Mouse (Mus musculus): ENCODE measurements around the gene Agrp. TPM values are rescaled to one million over a fixed set of nuclear protein-coding genes. Genes with fewer than 3 reads are reported as not detected.
A peak's percentile ranks its signal among the peaks of the same experiment; 100 is the strongest.
"Not testable (repeated sequence)": the region's sequence is repeated elsewhere in the genome, so short reads cannot be mapped to it uniquely, and the experiment has no call there.

Gene Agrp
- polyA plus RNA-seq, 1 experiment from 2014 or later, result 1.4 TPM

DNA sequence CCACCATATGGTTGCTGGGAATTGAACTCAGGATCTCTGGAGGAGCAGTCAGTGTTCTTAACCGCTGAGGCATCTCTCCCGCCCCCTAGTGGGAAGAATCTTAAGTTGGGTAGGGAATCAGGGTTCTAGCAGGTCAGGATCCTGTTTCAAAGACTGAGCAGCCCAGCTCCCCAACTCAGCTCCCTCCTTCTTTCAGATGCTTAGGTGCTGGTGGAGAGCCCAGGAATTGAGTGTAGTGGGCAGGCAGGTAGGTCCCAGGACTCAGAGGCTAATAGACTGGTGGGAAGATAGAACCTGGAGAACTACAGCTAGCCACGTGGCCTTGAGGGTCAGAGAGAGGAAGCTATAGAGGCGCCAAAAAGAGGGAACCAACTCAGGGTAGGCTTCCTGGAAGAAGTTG lies 29.5 kb downstream of the Agrp start:
- H3K36me3 ChIP-seq (ENCODE audit: control insufficient read depth, insufficient read depth, low read length), result no peaks in the 10 kb centered on the region

GRCm38 (mm10) chr8:105607062-105607461 lies 30.1 kb downstream of the Agrp start:
- H3K9ac ChIP-seq (ENCODE audit: low read depth, low read length), result peak overlapping the region; percentile 96

More for the DNA sequence above, 29.5 kb downstream of the Agrp start:
- no peak overlapping the region for H3K9ac ChIP-seq (ENCODE audit: low read depth, low read length)
- H3K27ac ChIP-seq (ENCODE audit: low read depth, low read length), result no peak overlapping the region
- no peak for ATAC-seq
- H3K4me3 ChIP-seq (ENCODE audit: low read length), result no peak overlapping the region
- H3K4me2 ChIP-seq (ENCODE audit: low read length), result no peak overlapping the region; the same call in 1 of the 2 replicates
- H3K27me3 ChIP-seq (replicated peaks; ENCODE audit: control insufficient read depth, insufficient read depth, low read length), result peaks cover 2% of the 10 kb centered on the region; the same call in 1 of the 2 replicates
- peaks cover 14% of the 10 kb centered on the region for H3K4me1 ChIP-seq (ENCODE audit: control insufficient read depth, insufficient read depth, low read depth, low read length)
- H3K9me3 ChIP-seq (ENCODE audit: control insufficient read depth, low read length), result no peaks in the 10 kb centered on the region
- WGBS, result 31% methylated on average over 4 of the region's 4 CpGs

DNA sequence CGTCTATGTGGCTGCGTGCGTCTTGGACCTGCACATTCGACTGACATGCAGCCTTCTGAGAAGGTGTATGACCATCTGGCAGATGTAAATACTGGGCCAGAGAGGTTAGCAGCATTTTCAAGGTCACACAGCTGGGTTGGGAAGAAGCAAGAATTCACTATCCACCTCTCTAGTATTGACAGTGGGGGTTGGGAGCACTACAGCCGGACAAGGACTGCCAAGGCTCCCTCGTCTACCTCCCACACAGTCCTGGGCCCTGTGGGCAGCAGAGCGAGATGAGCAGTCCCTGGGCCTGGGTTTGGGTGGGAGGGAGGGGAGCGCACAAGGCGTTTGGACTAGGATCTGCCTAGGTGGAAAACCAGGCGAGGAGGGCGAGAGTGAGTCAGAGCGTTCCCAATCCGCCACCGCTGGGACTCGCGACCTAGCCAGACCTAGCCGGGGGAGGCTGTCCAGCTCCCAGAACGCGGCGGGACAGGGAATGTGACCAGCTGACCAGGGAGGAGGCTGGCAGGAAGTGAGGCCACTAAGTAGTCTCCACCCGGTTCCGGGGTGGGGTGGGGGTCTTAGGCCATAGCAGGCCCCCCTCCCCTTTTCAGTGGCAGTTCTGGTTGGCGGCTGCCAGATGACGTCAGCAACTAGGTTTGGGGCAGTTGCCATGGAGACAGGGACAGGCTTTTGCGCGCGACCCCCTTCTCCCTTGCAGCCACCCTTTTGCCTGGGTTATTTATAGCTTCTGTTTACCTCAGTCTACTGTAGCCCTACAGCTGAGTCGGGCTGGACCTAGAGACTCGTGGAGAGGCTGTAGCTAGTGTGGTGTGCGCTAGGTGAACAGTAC lies 30.8 kb downstream of the Agrp start:
- H3K9ac ChIP-seq (ENCODE audit: low read depth, low read length), result peak overlapping the region; percentile 96
- ATAC-seq, result peak; percentile 82
- H3K9me3 ChIP-seq (ENCODE audit: control insufficient read depth, low read length), result no peaks in the 10 kb centered on the region
- peak overlapping the region; percentile 93 for H3K27ac ChIP-seq (ENCODE audit: low read depth, low read length)
- no peaks in the 10 kb centered on the region for H3K27me3 ChIP-seq (replicated peaks; ENCODE audit: control insufficient read depth, insufficient read depth, low read length)
- WGBS, result 1% methylated on average over 30 of the region's 30 CpGs
- H3K4me2 ChIP-seq (ENCODE audit: low read length), result peak overlapping the region; percentile 69
- peak overlapping the region; percentile 85 for H3K4me3 ChIP-seq (ENCODE audit: low read length)
- no peaks in the 10 kb centered on the region for H3K36me3 ChIP-seq (ENCODE audit: control insufficient read depth, insufficient read depth, low read length)
- peaks cover 14% of the 10 kb centered on the region for H3K4me1 ChIP-seq (ENCODE audit: control insufficient read depth, insufficient read depth, low read depth, low read length)

More at GRCm38 (mm10) chr8:105607062-105607461, 30.1 kb downstream of the Agrp start:
- Histone ChIP-seq H3K27me3 (replicated peaks; ENCODE audit: control insufficient read depth, insufficient read depth, low read length) (no peaks in the 10 kb centered on the region), H3K4me1 (ENCODE audit: control insufficient read depth, insufficient read depth, low read depth, low read length) (peaks cover 14% of the 10 kb centered on the region), H3K4me2 (ENCODE audit: low read length) (peak overlapping the region; percentile 69), H3K36me3 (ENCODE audit: control insufficient read depth, insufficient read depth, low read length) (no peaks in the 10 kb centered on the region), H3K4me3 (ENCODE audit: low read length) (peak overlapping the region; percentile 85), H3K9me3 (ENCODE audit: control insufficient read depth, low read length) (no peaks in the 10 kb centered on the region), H3K27ac (ENCODE audit: low read depth, low read length) (peak overlapping the region; percentile 93)
- WGBS, result 5% methylated on average over 10 of the region's 10 CpGs
- no peak for ATAC-seq

DNA sequence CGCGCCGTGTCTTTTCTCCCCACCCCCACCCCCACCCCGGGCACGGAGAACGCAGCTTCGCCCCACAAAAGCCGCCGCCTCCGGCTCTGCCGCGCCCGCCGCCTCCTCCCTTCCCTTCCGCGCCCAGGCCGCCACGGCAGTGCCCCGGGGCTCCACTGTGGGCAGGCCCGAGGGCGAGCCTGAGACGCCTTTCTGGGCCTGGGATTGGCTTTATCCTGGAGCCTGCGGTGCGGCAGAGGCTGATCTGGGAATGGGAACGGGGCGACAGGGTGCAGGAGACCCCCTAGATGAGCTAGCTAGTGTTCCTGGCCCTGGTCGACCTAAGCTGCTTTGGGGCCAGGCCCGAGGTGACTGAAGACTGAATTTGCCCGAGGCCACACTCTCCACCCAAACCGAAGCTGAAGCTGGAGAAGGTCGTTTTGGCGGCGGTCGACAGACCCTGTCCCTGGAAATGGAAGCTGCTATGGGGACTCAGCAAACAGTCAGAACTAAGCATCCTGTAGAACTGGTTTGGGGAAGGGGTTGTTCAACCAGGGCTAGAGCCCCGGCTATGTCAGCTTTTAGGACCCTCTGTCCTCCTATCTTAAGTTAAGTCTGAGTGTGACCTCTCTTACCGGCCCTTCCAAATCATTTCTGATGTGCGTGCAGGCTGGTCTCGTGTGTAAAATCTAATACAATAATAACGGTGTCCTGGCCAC lies 31.6 kb downstream of the Agrp start:
- H3K9me3 ChIP-seq (ENCODE audit: control insufficient read depth, low read length), result no peaks in the 10 kb centered on the region
- H3K27ac ChIP-seq (ENCODE audit: low read depth, low read length), result peak overlapping the region; percentile 93
- 1% methylated on average over 26 of the region's 39 CpGs for WGBS
- H3K4me2 ChIP-seq (ENCODE audit: low read length), result peak overlapping the region; percentile 69
- H3K27me3 ChIP-seq (replicated peaks; ENCODE audit: control insufficient read depth, insufficient read depth, low read length), result no peaks in the 10 kb centered on the region
- peak overlapping the region; percentile 85 for H3K4me3 ChIP-seq (ENCODE audit: low read length)
- peaks cover 14% of the 10 kb centered on the region for H3K4me1 ChIP-seq (ENCODE audit: control insufficient read depth, insufficient read depth, low read depth, low read length)
- no peaks in the 10 kb centered on the region for H3K36me3 ChIP-seq (ENCODE audit: control insufficient read depth, insufficient read depth, low read length)
- peak overlapping the region; percentile 96 for H3K9ac ChIP-seq (ENCODE audit: low read depth, low read length)
- ATAC-seq, result peak; percentile 19

DNA sequence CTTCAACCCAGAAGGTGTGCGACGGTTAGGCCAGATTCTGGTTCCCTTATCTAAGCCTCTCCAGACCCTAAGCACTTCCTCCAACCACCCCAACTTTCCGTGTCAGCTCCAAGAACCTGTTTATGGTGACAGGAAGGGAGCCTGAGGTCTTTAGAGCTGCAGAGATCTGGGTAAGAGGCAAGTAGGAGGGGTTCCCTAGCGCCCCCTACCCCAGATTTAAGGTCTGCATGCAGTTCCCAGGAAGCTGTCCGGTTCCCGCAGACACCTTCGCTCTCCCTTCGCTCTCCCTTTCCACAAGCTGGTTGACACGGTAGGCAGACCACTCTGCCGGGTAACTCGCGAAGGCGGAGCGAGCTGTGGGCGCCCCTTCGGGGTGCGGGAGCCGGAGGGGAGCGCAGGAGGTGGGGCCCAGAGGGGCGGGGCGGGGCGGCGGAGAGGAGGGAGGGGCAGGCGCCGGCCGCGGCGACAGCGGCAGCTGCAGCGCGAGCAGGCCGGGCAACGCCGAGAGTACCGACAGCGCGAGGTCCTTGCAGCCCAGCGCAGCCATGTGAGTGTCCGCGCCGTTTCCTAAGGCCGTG lies 32.3 kb downstream of the Agrp start, which contains the start of gene Ripor1:
Gene Ripor1 (plus strand): TSS at position 452 of the 578 bp plus-strand sequence.
- H3K9ac ChIP-seq (ENCODE audit: low read depth, low read length), result peak within 1 kb of the TSS; percentile 96
- WGBS, result under 1% methylated on average over 21 of the region's 42 CpGs
- H3K4me2 ChIP-seq (ENCODE audit: low read length), result peak within 1 kb of the TSS; percentile 69
- no peaks in the 10 kb centered on the region for H3K27me3 ChIP-seq (replicated peaks; ENCODE audit: control insufficient read depth, insufficient read depth, low read length)
- H3K36me3 ChIP-seq (ENCODE audit: control insufficient read depth, insufficient read depth, low read length), result no peaks in the 10 kb centered on the region
- H3K9me3 ChIP-seq (ENCODE audit: control insufficient read depth, low read length), result no peaks in the 10 kb centered on the region
- peak; percentile 85 for ATAC-seq
- peaks cover 14% of the 10 kb centered on the region for H3K4me1 ChIP-seq (ENCODE audit: control insufficient read depth, insufficient read depth, low read depth, low read length)
- peak within 1 kb of the TSS; percentile 93 for H3K27ac ChIP-seq (ENCODE audit: low read depth, low read length)
- peak within 1 kb of the TSS; percentile 85 for H3K4me3 ChIP-seq (ENCODE audit: low read length)

GRCm38 (mm10) chr8:105602540-105602939 lies 34.7 kb downstream of the Agrp start:
- not testable (repeated sequence) for H3K9ac ChIP-seq (ENCODE audit: low read depth, low read length); H3K36me3 ChIP-seq (ENCODE audit: control insufficient read depth, insufficient read depth, low read length); H3K27ac ChIP-seq (ENCODE audit: low read depth, low read length); H3K4me3 ChIP-seq (ENCODE audit: low read length); H3K27me3 ChIP-seq (replicated peaks; ENCODE audit: control insufficient read depth, insufficient read depth, low read length); ATAC-seq; H3K4me2 ChIP-seq (ENCODE audit: low read length); H3K9me3 ChIP-seq (ENCODE audit: control insufficient read depth, low read length)
- WGBS, result 79% methylated on average over 3 of the region's 3 CpGs
- H3K4me1 ChIP-seq (ENCODE audit: control insufficient read depth, insufficient read depth, low read depth, low read length), result peaks cover 12% of the 10 kb centered on the region

DNA sequence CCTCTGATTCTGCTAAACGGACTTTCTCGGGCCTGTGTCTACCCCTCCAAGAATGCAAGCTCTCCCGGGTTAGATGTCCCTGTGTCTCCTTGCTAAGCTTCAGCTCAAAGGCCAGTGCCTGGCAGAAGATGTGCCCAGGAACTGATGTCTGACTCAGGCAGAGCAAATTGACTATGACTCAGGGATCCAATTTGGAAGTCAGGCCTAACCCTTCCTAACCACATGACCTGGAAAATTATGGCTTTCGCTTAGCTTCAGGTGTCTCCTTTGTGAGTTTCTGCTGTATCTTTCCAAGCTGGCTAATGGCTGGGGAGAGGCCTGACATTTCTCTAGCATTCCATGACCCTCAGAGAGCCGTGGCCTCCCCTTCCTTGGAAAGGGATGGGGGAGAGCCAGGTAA lies 35.9 kb downstream of the Agrp start:
- no peak overlapping the region for H3K27ac ChIP-seq (ENCODE audit: low read depth, low read length)
- H3K4me3 ChIP-seq (ENCODE audit: low read length), result no peak overlapping the region
- no peak overlapping the region for H3K4me2 ChIP-seq (ENCODE audit: low read length)
- ATAC-seq, result no peak
- H3K27me3 ChIP-seq (replicated peaks; ENCODE audit: control insufficient read depth, insufficient read depth, low read length), result no peaks in the 10 kb centered on the region
- no peaks in the 10 kb centered on the region for H3K9me3 ChIP-seq (ENCODE audit: control insufficient read depth, low read length)
- WGBS, result 75% methylated on average over 5 of the region's 5 CpGs
- H3K4me1 ChIP-seq (ENCODE audit: control insufficient read depth, insufficient read depth, low read depth, low read length), result peaks cover 5% of the 10 kb centered on the region
- H3K36me3 ChIP-seq (ENCODE audit: control insufficient read depth, insufficient read depth, low read length), result no peaks in the 10 kb centered on the region
- no peak overlapping the region for H3K9ac ChIP-seq (ENCODE audit: low read depth, low read length)

- 0 out of 2 replicates have a peak, but pooled peaks cover 1% of the 10 kb centered on the region for H3K4me1 ChIP-seq (ENCODE audit: control insufficient read depth, insufficient read depth, low read depth, low read length)
- no peaks in the 10 kb centered on the region for H3K27me3 ChIP-seq (replicated peaks; ENCODE audit: control insufficient read depth, insufficient read depth, low read length)
- 80% methylated on average over 6 of the region's 6 CpGs for WGBS
- H3K4me2 ChIP-seq (ENCODE audit: low read length), result no peak overlapping the region
- H3K36me3 ChIP-seq (ENCODE audit: control insufficient read depth, insufficient read depth, low read length), result no peaks in the 10 kb centered on the region
- H3K27ac ChIP-seq (ENCODE audit: low read depth, low read length), result no peak overlapping the region
- ATAC-seq, result no peak
- no peaks in the 10 kb centered on the region for H3K9me3 ChIP-seq (ENCODE audit: control insufficient read depth, low read length)
- H3K4me3 ChIP-seq (ENCODE audit: low read length), result no peak overlapping the region
- no peak overlapping the region for H3K9ac ChIP-seq (ENCODE audit: low read depth, low read length)
Measured at GRCm38 (mm10) chr8:105598777-105599176, 38.4 kb downstream of the Agrp start.
